Mouse (Mus musculus): Measurements from ENCODE around the gene Esrrb. TPM values are rescaled to one million over a fixed set of nuclear protein-coding genes. Genes with fewer than 3 reads are reported as not detected.

Gene Esrrb
- polyA plus RNA-seq, 1 experiment = 0.22 TPM

GRCm38 (mm10) chr12:86470912-86471311 is 110.0 kb downstream of the Esrrb start:
- Histone ChIP-seq H3K4me1 (ENCODE audit: control insufficient read depth, insufficient read depth, insufficient read length, low read length) (no peaks in the 10 kb centered on the region), H3K27ac (ENCODE audit: insufficient read depth, low read depth, low read length) (no peak overlapping the region), H3K36me3 (ENCODE audit: control insufficient read depth, insufficient read depth, low read length) (no peaks in the 10 kb centered on the region), H3K27me3 (ENCODE audit: control insufficient read depth, insufficient read depth, low read length) (no peaks in the 10 kb centered on the region), H3K4me3 (ENCODE audit: low read depth, low read length) (no peak overlapping the region)
- 60% methylated on average over 6 of the region's 6 CpGs for WGBS
- TF ChIP-seq POLR2A (IDR thresholded peaks at IDR 0.05; ENCODE audit: low read depth, low read length) = no peak
- no peak for TF ChIP-seq CTCF (IDR thresholded peaks at IDR 0.05; ENCODE audit: extremely low read depth, insufficient read length, insufficient replicate concordance, low read depth, low read length)

GRCm38 (mm10) chr12:86473630-86474029 is 112.7 kb downstream of the Esrrb start:
- Histone ChIP-seq H3K4me3 (ENCODE audit: low read depth, low read length) (no peak overlapping the region), H3K27ac (ENCODE audit: insufficient read depth, low read depth, low read length) (no peak overlapping the region), H3K36me3 (ENCODE audit: control insufficient read depth, insufficient read depth, low read length) (no peaks in the 10 kb centered on the region), H3K4me1 (ENCODE audit: control insufficient read depth, insufficient read depth, insufficient read length, low read length) (no peaks in the 10 kb centered on the region), H3K27me3 (ENCODE audit: control insufficient read depth, insufficient read depth, low read length) (no peaks in the 10 kb centered on the region)
- WGBS = 49% methylated on average over 12 of the region's 12 CpGs
- no peak for TF ChIP-seq CTCF (IDR thresholded peaks at IDR 0.05; ENCODE audit: extremely low read depth, insufficient read length, insufficient replicate concordance, low read depth, low read length)
- no peak for TF ChIP-seq POLR2A (IDR thresholded peaks at IDR 0.05; ENCODE audit: low read depth, low read length)

GRCm38 (mm10) chr12:86475994-86476393 is 115.1 kb downstream of the Esrrb start:
- 28% methylated on average over 7 of the region's 7 CpGs for WGBS
- Histone ChIP-seq H3K4me1 (ENCODE audit: control insufficient read depth, insufficient read depth, insufficient read length, low read length) (no peaks in the 10 kb centered on the region), H3K4me3 (ENCODE audit: low read depth, low read length) (no peak overlapping the region), H3K36me3 (ENCODE audit: control insufficient read depth, insufficient read depth, low read length) (no peaks in the 10 kb centered on the region), H3K27me3 (ENCODE audit: control insufficient read depth, insufficient read depth, low read length) (no peaks in the 10 kb centered on the region), H3K27ac (ENCODE audit: insufficient read depth, low read depth, low read length) (no peak overlapping the region)
- TF ChIP-seq CTCF (IDR thresholded peaks at IDR 0.05; ENCODE audit: extremely low read depth, insufficient read length, insufficient replicate concordance, low read depth, low read length) (no peak), POLR2A (IDR thresholded peaks at IDR 0.05; ENCODE audit: low read depth, low read length) (no peak)

GRCm38 (mm10) chr12:86478908-86479307 is 118.0 kb downstream of the Esrrb start:
- 77% methylated on average over 5 of the region's 5 CpGs for WGBS
- Histone ChIP-seq H3K27me3 (ENCODE audit: control insufficient read depth, insufficient read depth, low read length) (no peaks in the 10 kb centered on the region), H3K4me1 (ENCODE audit: control insufficient read depth, insufficient read depth, insufficient read length, low read length) (no peaks in the 10 kb centered on the region), H3K36me3 (ENCODE audit: control insufficient read depth, insufficient read depth, low read length) (no peaks in the 10 kb centered on the region), H3K4me3 (ENCODE audit: low read depth, low read length) (no peak overlapping the region), H3K27ac (ENCODE audit: insufficient read depth, low read depth, low read length) (no peak overlapping the region)
- TF ChIP-seq CTCF (IDR thresholded peaks at IDR 0.05; ENCODE audit: extremely low read depth, insufficient read length, insufficient replicate concordance, low read depth, low read length) (no peak), POLR2A (IDR thresholded peaks at IDR 0.05; ENCODE audit: low read depth, low read length) (no peak)

GRCm38 (mm10) chr12:86482029-86482428 is 121.1 kb downstream of the Esrrb start:
- no peaks in the 10 kb centered on the region for H3K36me3 ChIP-seq (ENCODE audit: control insufficient read depth, insufficient read depth, low read length)
- H3K4me3 ChIP-seq (ENCODE audit: low read depth, low read length) = no peak overlapping the region
- no peak overlapping the region for H3K27ac ChIP-seq (ENCODE audit: insufficient read depth, low read depth, low read length)
- no peaks in the 10 kb centered on the region for H3K27me3 ChIP-seq (ENCODE audit: control insufficient read depth, insufficient read depth, low read length)
- 67% methylated on average over 6 of the region's 6 CpGs for WGBS
- H3K4me1 ChIP-seq (ENCODE audit: control insufficient read depth, insufficient read depth, insufficient read length, low read length) = no peaks in the 10 kb centered on the region
- no peak for TF ChIP-seq POLR2A (IDR thresholded peaks at IDR 0.05; ENCODE audit: low read depth, low read length)
- no peak for TF ChIP-seq CTCF (IDR thresholded peaks at IDR 0.05; ENCODE audit: extremely low read depth, insufficient read length, insufficient replicate concordance, low read depth, low read length)

- TF ChIP-seq POLR2A (IDR thresholded peaks at IDR 0.05; ENCODE audit: low read depth, low read length) (no peak), CTCF (IDR thresholded peaks at IDR 0.05; ENCODE audit: extremely low read depth, insufficient read length, insufficient replicate concordance, low read depth, low read length) (no peak)
- WGBS = 39% methylated on average over 5 of the region's 5 CpGs
- Histone ChIP-seq H3K27me3 (ENCODE audit: control insufficient read depth, insufficient read depth, low read length) (no peaks in the 10 kb centered on the region), H3K4me1 (ENCODE audit: control insufficient read depth, insufficient read depth, insufficient read length, low read length) (no peaks in the 10 kb centered on the region), H3K36me3 (ENCODE audit: control insufficient read depth, insufficient read depth, low read length) (no peaks in the 10 kb centered on the region), H3K4me3 (ENCODE audit: low read depth, low read length) (no peak overlapping the region), H3K27ac (ENCODE audit: insufficient read depth, low read depth, low read length) (no peak overlapping the region)
These were observed 122.5 kb downstream of the Esrrb start for GRCm38 (mm10) chr12:86483413-86483841.

- no peaks in the 10 kb centered on the region for H3K36me3 ChIP-seq (ENCODE audit: control insufficient read depth, insufficient read depth, low read length)
- H3K4me3 ChIP-seq (ENCODE audit: low read depth, low read length) = no peak overlapping the region
- no peaks in the 10 kb centered on the region for H3K4me1 ChIP-seq (ENCODE audit: control insufficient read depth, insufficient read depth, insufficient read length, low read length)
- no peak overlapping the region for H3K27ac ChIP-seq (ENCODE audit: insufficient read depth, low read depth, low read length)
- H3K27me3 ChIP-seq (ENCODE audit: control insufficient read depth, insufficient read depth, low read length) = no peaks in the 10 kb centered on the region
- TF ChIP-seq CTCF (IDR thresholded peaks at IDR 0.05; ENCODE audit: extremely low read depth, insufficient read length, insufficient replicate concordance, low read depth, low read length) (no peak), POLR2A (IDR thresholded peaks at IDR 0.05; ENCODE audit: low read depth, low read length) (no peak)
- 55% methylated on average over 3 of the region's 3 CpGs for WGBS
These were observed 127.1 kb downstream of the Esrrb start for GRCm38 (mm10) chr12:86488005-86488404.

GRCm38 (mm10) chr12:86490052-86490451 is 129.1 kb downstream of the Esrrb start:
- H3K36me3 ChIP-seq (ENCODE audit: control insufficient read depth, insufficient read depth, low read length) = no peaks in the 10 kb centered on the region
- no peak overlapping the region for H3K4me3 ChIP-seq (ENCODE audit: low read depth, low read length)
- 57% methylated on average over 5 of the region's 5 CpGs for WGBS
- no peaks in the 10 kb centered on the region for H3K4me1 ChIP-seq (ENCODE audit: control insufficient read depth, insufficient read depth, insufficient read length, low read length)
- H3K27me3 ChIP-seq (ENCODE audit: control insufficient read depth, insufficient read depth, low read length) = no peaks in the 10 kb centered on the region
- TF ChIP-seq CTCF (IDR thresholded peaks at IDR 0.05; ENCODE audit: extremely low read depth, insufficient read length, insufficient replicate concordance, low read depth, low read length) (no peak), POLR2A (IDR thresholded peaks at IDR 0.05; ENCODE audit: low read depth, low read length) (no peak)
- no peak overlapping the region for H3K27ac ChIP-seq (ENCODE audit: insufficient read depth, low read depth, low read length)

Data from small intestine, adult 2 months (tissue).